ENCODE assay signal across 16 mouse cellular contexts in genomic region chr8:121249433-121249832, GRCm38 (mm10).
"Had no signal": no experiment of that assay in that cellular context is flagged by ENCODE, and none has a peak within 500 bp of the region (broad histone marks: within the 10 kb centered on the region; RNA-seq: fewer than 3 reads in every experiment).

No protein-coding gene starts in this region.

- H3K4me2 ChIP-seq: liver, embryonic 15.5 days; lung, embryonic 14.5 days; midbrain, embryonic 12.5 days; neural tube, embryonic 13.5 days; neural tube, embryonic 15.5 days; stomach, embryonic 15.5 days had no signal

- H3K9me3 ChIP-seq: liver, embryonic 15.5 days; midbrain, embryonic 10.5 days; midbrain, embryonic 12.5 days; neural tube, embryonic 13.5 days; neural tube, embryonic 15.5 days; stomach, embryonic 15.5 days had no signal

- ATAC-seq: midbrain, embryonic 16.5 days had no signal

- H3K4me3 ChIP-seq: liver, embryonic 15.5 days; midbrain, embryonic 10.5 days; midbrain, embryonic 12.5 days; myocyte; neural tube, embryonic 13.5 days; neural tube, embryonic 15.5 days; stomach, embryonic 15.5 days had no signal

- DNase-seq: lung, embryonic 14.5 days; midbrain, embryonic 14.5 days; retina, postnatal 1 day; right cerebral cortex, adult 18-20 months; right cerebral cortex, postnatal 14 days; thymus, adult 18-20 months; thymus, postnatal 14 days; thymus, postnatal 4 days had no signal

- H3K9ac ChIP-seq: liver, embryonic 15.5 days; lung, embryonic 14.5 days; midbrain, embryonic 12.5 days; neural tube, embryonic 13.5 days; neural tube, embryonic 15.5 days; stomach, embryonic 15.5 days had no signal

- H3K4me1 ChIP-seq: liver, embryonic 15.5 days; stomach, embryonic 15.5 days had no signal

- H3K36me3 ChIP-seq: liver, embryonic 15.5 days; midbrain, embryonic 10.5 days; midbrain, embryonic 12.5 days; neural tube, embryonic 13.5 days; neural tube, embryonic 15.5 days; stomach, embryonic 15.5 days had no signal

- H3K27ac ChIP-seq: liver, embryonic 15.5 days; midbrain, embryonic 10.5 days; midbrain, embryonic 12.5 days; neural tube, embryonic 13.5 days; neural tube, embryonic 15.5 days; stomach, embryonic 15.5 days had no signal
